Mouse (Mus musculus): ENCODE measurements around the gene Rabep2.

The Rabep2 gene

GRCm38 (mm10) chr7:126435801-126436200 is 7.2 kb downstream of the Rabep2 start:
- no peak for DNase-seq

GRCm38 (mm10) chr7:126436851-126437250 is 8.3 kb downstream of the Rabep2 start:
- peak; percentile 76 for DNase-seq

- no peak for DNase-seq
Observed at GRCm38 (mm10) chr7:126440134-126440533, 11.6 kb downstream of the Rabep2 start.

- no peak for DNase-seq
Observed at GRCm38 (mm10) chr7:126443997-126444396, 15.4 kb downstream of the Rabep2 start.

- no peak for DNase-seq
Observed at GRCm38 (mm10) chr7:126444536-126444935, 16.0 kb downstream of the Rabep2 start.

- no peak for DNase-seq
Observed at GRCm38 (mm10) chr7:126445104-126445815, 16.7 kb downstream of the Rabep2 start.

GRCm38 (mm10) chr7:126446217-126446616 is 17.7 kb downstream of the Rabep2 start:
- DNase-seq, result no peak

- no peak for DNase-seq
Observed at GRCm38 (mm10) chr7:126448481-126448880, 19.9 kb downstream of the Rabep2 start.

GRCm38 (mm10) chr7:126449991-126450390 is 21.4 kb downstream of the Rabep2 start:
- no peak for DNase-seq

- no peak for DNase-seq
Observed at GRCm38 (mm10) chr7:126450641-126451040, 22.1 kb downstream of the Rabep2 start.

GRCm38 (mm10) chr7:126452244-126452643 is 23.7 kb downstream of the Rabep2 start:
- DNase-seq, result no peak

GRCm38 (mm10) chr7:126453861-126454260 is 25.3 kb downstream of the Rabep2 start:
- DNase-seq, result no peak

GRCm38 (mm10) chr7:126455242-126455641 is 26.7 kb downstream of the Rabep2 start:
- DNase-seq, result no peak

GRCm38 (mm10) chr7:126456382-126457266 is 28.1 kb downstream of the Rabep2 start:
- DNase-seq, result no peak

- DNase-seq, result no peak
Observed at GRCm38 (mm10) chr7:126458225-126458624, 29.7 kb downstream of the Rabep2 start.

- DNase-seq, result no peak
Observed at GRCm38 (mm10) chr7:126458844-126459618, 30.5 kb downstream of the Rabep2 start.

GRCm38 (mm10) chr7:126460623-126461399 is 32.3 kb downstream of the Rabep2 start:
- no peak for DNase-seq

GRCm38 (mm10) chr7:126461626-126462025 is 33.1 kb downstream of the Rabep2 start:
- no peak for DNase-seq

- no peak for DNase-seq
Observed at GRCm38 (mm10) chr7:126463004-126463403, 34.4 kb downstream of the Rabep2 start, which contains the start of gene Atp2a1. Atp2a1 (minus strand) TSS chr7:126463108.

GRCm38 (mm10) chr7:126463547-126463946 is 35.0 kb downstream of the Rabep2 start:
- no peak for DNase-seq

- DNase-seq, result no peak
Observed at GRCm38 (mm10) chr7:126464121-126464520, 35.6 kb downstream of the Rabep2 start.

GRCm38 (mm10) chr7:126464836-126465235 is 36.3 kb downstream of the Rabep2 start:
- DNase-seq, result no peak
